ENCODE assay signal across 8 mouse cellular contexts in the genomic region with DNA sequence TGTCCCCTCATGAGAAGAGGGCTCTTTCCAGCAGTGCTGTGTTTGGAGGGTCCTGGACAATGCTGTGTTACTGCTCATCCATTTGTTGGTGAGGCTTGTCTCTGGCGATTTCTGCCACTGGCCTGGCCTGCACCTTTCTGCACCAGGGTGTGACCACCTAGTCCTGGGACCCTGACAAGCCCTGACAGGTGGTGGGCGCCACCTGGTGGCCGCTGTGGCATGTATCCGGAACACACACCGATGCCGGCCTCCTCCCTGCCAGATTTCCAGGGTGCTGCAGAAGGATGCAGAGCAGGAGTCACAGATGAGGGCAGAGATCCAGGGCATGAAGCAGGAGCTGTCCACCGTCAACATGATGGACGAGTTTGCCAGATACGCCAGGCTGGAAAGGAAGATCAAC. TPM values are rescaled to one million over a fixed set of nuclear protein-coding genes. Genes with fewer than 3 reads are reported as not detected.
DNase-seq lines count a peak whose midpoint lies in the region; ATAC-seq and TF ChIP-seq lines count a peak whose summit lies in the region.

No protein-coding gene starts in this region.

- no peak overlapping the region for H3K4me3 ChIP-seq in heart, adult 2 months
- H3K4me3 ChIP-seq in liver, embryonic 11.5 days (ENCODE audit: low read depth, low read length) = no peak overlapping the region
- no peak overlapping the region for H3K4me3 ChIP-seq in stomach, embryonic 15.5 days (replicated peaks)

- intact Hi-C loops in heart, adult 2 months (cut with DNase I) = loop anchor here (2.0 kb wide), 1 partner anchor 105 kb away; no protein-coding TSS in a partner anchor

- WGBS in heart, adult 2 months = 17% methylated on average over 9 of the region's 9 CpGs
- WGBS in liver, embryonic 11.5 days = 29% methylated on average over 9 of the region's 9 CpGs
- WGBS in stomach, embryonic 15.5 days = 16% methylated on average over 9 of the region's 9 CpGs

- H3K4me1 ChIP-seq in heart, adult 2 months (ENCODE audit: control insufficient read depth, insufficient read depth, low read length) = peaks cover 1% of the 10 kb centered on the region; the same call in 1 of the 2 replicates
- peaks cover 9% of the 10 kb centered on the region for H3K4me1 ChIP-seq in liver, embryonic 11.5 days (replicated peaks; ENCODE audit: control insufficient read depth, insufficient read depth, low read length)
- H3K4me1 ChIP-seq in stomach, embryonic 15.5 days = peaks cover 22% of the 10 kb centered on the region; the same call in 1 of the 2 replicates

- H3K4me2 ChIP-seq in liver, embryonic 11.5 days = no peak overlapping the region
- no peak overlapping the region for H3K4me2 ChIP-seq in stomach, embryonic 15.5 days

- no peaks in the 10 kb centered on the region for H3K79me2 ChIP-seq in heart, adult 2 months (replicated peaks; ENCODE audit: control insufficient read depth, insufficient read depth, low read length)

- no peaks in the 10 kb centered on the region for H3K36me3 ChIP-seq in heart, adult 2 months (ENCODE audit: control insufficient read depth, insufficient read depth, low read length)
- H3K36me3 ChIP-seq in liver, embryonic 11.5 days (ENCODE audit: control insufficient read depth, insufficient read depth, low read length) = peaks cover 14% of the 10 kb centered on the region
- H3K36me3 ChIP-seq in stomach, embryonic 15.5 days = no peaks in the 10 kb centered on the region

- H3K9me3 ChIP-seq in liver, embryonic 11.5 days (ENCODE audit: control insufficient read depth, low read length) = no peaks in the 10 kb centered on the region
- H3K9me3 ChIP-seq in stomach, embryonic 15.5 days = no peaks in the 10 kb centered on the region

- TF ChIP-seq POLR2A in heart, adult 2 months (IDR thresholded peaks at IDR 0.05; ENCODE audit: insufficient read depth, low read depth, low read length) = no peak

- no peaks in the 10 kb centered on the region for H3K27me3 ChIP-seq in heart, adult 2 months (ENCODE audit: control insufficient read depth, insufficient read depth, low read length)
- H3K27me3 ChIP-seq in liver, embryonic 11.5 days (replicated peaks; ENCODE audit: control insufficient read depth, insufficient read depth, low read length) = no peaks in the 10 kb centered on the region
- no peaks in the 10 kb centered on the region for H3K27me3 ChIP-seq in stomach, embryonic 15.5 days (replicated peaks)

- peak; percentile 91 for TF ChIP-seq CTCF in heart, adult 2 months (IDR thresholded peaks at IDR 0.05)

- no peak for TF ChIP-seq EP300 in heart, adult 2 months (IDR thresholded peaks at IDR 0.05; ENCODE audit: insufficient read depth, low read depth, low read length)

- H3K27ac ChIP-seq in heart, adult 2 months = no peak overlapping the region
- no peak overlapping the region for H3K27ac ChIP-seq in liver, embryonic 11.5 days (ENCODE audit: low read depth, low read length)
- H3K27ac ChIP-seq in stomach, embryonic 15.5 days = peak overlapping the region; percentile 26; the same call in 1 of the 2 replicates

- no peak overlapping the region for H3K9ac ChIP-seq in heart, adult 2 months (ENCODE audit: low read depth, low read length)
- H3K9ac ChIP-seq in liver, embryonic 11.5 days (ENCODE audit: low read depth, low read length) = no peak overlapping the region
- H3K9ac ChIP-seq in stomach, embryonic 15.5 days = no peak overlapping the region

- peak; percentile 72 for DNase-seq in 3134 (ENCODE audit: extremely low read depth, insufficient read length, low spot score)
- peak; percentile 84 for DNase-seq in embryo, embryonic 11 days
- DNase-seq in heart, adult 2 months = peak; percentile 70 to 80
- peak; percentile 78 for DNase-seq in kidney, adult 18-20 months
- peak; percentile 73 for DNase-seq in liver, embryonic 11.5 days (ENCODE audit: low spot score)
- peak; percentile 38 to 73 for DNase-seq in natural killer cell, adult 2 months (ENCODE audit: low spot score in 2 of 2)

- peak; percentile 52 for ATAC-seq in activated CD4-positive, CD25-positive, alpha-beta regulatory T cell, adult 4 months
- ATAC-seq in liver, embryonic 11.5 days (replicated peaks; ENCODE audit: low FRiP score) = peak; percentile 69
- peak; percentile 34; the same call in 1 of the 2 replicates for ATAC-seq in stomach, embryonic 15.5 days (ENCODE audit: insufficient read depth, low FRiP score, low read depth)

RNA-seq across cellular contexts. Expression of gene Wrb, which starts 6.3 kb away (rescaled TPM):
- 10 to 100 TPM; 13.1 to 16.6 TPM for polyA plus RNA-seq in activated CD4-positive, CD25-positive, alpha-beta regulatory T cell, adult 4 months (2017; shearing (Covaris generic))
- 10 to 100 TPM; 16.1 to 18.9 TPM for total RNA-seq in heart, adult 2 months (2021)
- polyA plus RNA-seq in heart, adult 2 months (2012; rRNA removed) = 32.6 and 32.7 TPM in 2 replicates
- polyA plus RNA-seq in liver, embryonic 11.5 days (2014; fragmentation: Nextera tagmentation; extraction: Ambion mirVana) = 48.3 and 53.6 TPM in 2 replicates
- 60.0 and 65.5 TPM in 2 replicates for polyA plus RNA-seq in stomach, embryonic 15.5 days (2015; fragmentation: Nextera tagmentation; extraction: Ambion mirVana)

RNA-seq across cellular contexts. Expression of gene Hmgn1, which starts 24.0 kb away (rescaled TPM):
- polyA plus RNA-seq in activated CD4-positive, CD25-positive, alpha-beta regulatory T cell, adult 4 months (2017; shearing (Covaris generic)) = 10 to 100 TPM; 89.9 to 90.5 TPM
- total RNA-seq in heart, adult 2 months (2021) = 10 to 100 TPM; 47.9 to 53.1 TPM
- polyA plus RNA-seq in heart, adult 2 months (2012; rRNA removed) = 14.6 and 27.9 TPM in 2 replicates
- 450 and 470 TPM in 2 replicates for polyA plus RNA-seq in liver, embryonic 11.5 days (2014; fragmentation: Nextera tagmentation; extraction: Ambion mirVana)
- 476 and 575 TPM in 2 replicates for polyA plus RNA-seq in stomach, embryonic 15.5 days (2015; fragmentation: Nextera tagmentation; extraction: Ambion mirVana)

RNA-seq across cellular contexts. Expression of gene Lca5l, which starts 40.5 kb away (rescaled TPM):
- under 1 TPM in 1 of 2 experiments, not detected in 1; 0.13 TPM for polyA plus RNA-seq in activated CD4-positive, CD25-positive, alpha-beta regulatory T cell, adult 4 months (2017; shearing (Covaris generic))
- total RNA-seq in heart, adult 2 months (2021) = under 1 TPM; 0.34 to 0.39 TPM
- 0.37 and 0.38 TPM in 2 replicates for polyA plus RNA-seq in heart, adult 2 months (2012; rRNA removed)
- 0.32 and 0.38 TPM in 2 replicates for polyA plus RNA-seq in liver, embryonic 11.5 days (2014; fragmentation: Nextera tagmentation; extraction: Ambion mirVana)
- polyA plus RNA-seq in stomach, embryonic 15.5 days (2015; fragmentation: Nextera tagmentation; extraction: Ambion mirVana) = 1.4 and 1.5 TPM in 2 replicates

RNA-seq across cellular contexts. Expression of gene Sh3bgr, which starts 48.7 kb away (rescaled TPM):
- polyA plus RNA-seq in activated CD4-positive, CD25-positive, alpha-beta regulatory T cell, adult 4 months (2017; shearing (Covaris generic)) = not detected
- total RNA-seq in heart, adult 2 months (2021) = 100 to 1,000 TPM; 298 to 308 TPM
- 313 and 426 TPM in 2 replicates for polyA plus RNA-seq in heart, adult 2 months (2012; rRNA removed)
- polyA plus RNA-seq in liver, embryonic 11.5 days (2014; fragmentation: Nextera tagmentation; extraction: Ambion mirVana) = 2.0 and 6.0 TPM in 2 replicates
- polyA plus RNA-seq in stomach, embryonic 15.5 days (2015; fragmentation: Nextera tagmentation; extraction: Ambion mirVana) = 29.2 and 35.6 TPM in 2 replicates
